Mouse (Mus musculus): ENCODE results near the gene Olfr49.
"Not testable (repeated sequence)": the region's sequence is repeated elsewhere in the genome, so short reads cannot be mapped to it uniquely, and the experiment has no call there.

The Olfr49 gene

GRCm38 (mm10) chr14:54231176-54231956, 53.4 kb downstream of the Olfr49 start:
- peak in 1 of 2 experiments; percentile 60 for DNase-seq (ENCODE audit: low spot score in 2 of 2)

GRCm38 (mm10) chr14:54230638-54231150, 54.0 kb downstream of the Olfr49 start:
- DNase-seq (ENCODE audit: low spot score in 2 of 2) = no peak

GRCm38 (mm10) chr14:54229849-54230248, 54.9 kb downstream of the Olfr49 start:
- not testable (repeated sequence) for DNase-seq (ENCODE audit: low spot score in 2 of 2)

GRCm38 (mm10) chr14:54228933-54229713, 55.6 kb downstream of the Olfr49 start:
- DNase-seq (ENCODE audit: low spot score in 2 of 2) = peak; percentile 65

GRCm38 (mm10) chr14:54228501-54228900, 56.2 kb downstream of the Olfr49 start:
- no peak for DNase-seq (ENCODE audit: low spot score in 2 of 2)
